Mouse (Mus musculus) heart, adult 2 months (tissue): Measurements from ENCODE around the gene Pdzd2.

Experiments used
- CTCF ChIP-seq: fragments of 200-600 bp; IDR thresholded peaks from 2 replicates; pipeline ENCODE4 v1.8.1; 2022; ENCODE audit warnings: antibody characterized with exemption, mild to moderate bottlenecking, moderate library complexity
- POLR2A ChIP-seq: fragments of 200-500 bp; IDR thresholded peaks from 2 replicates; pipeline ENCODE4 v1.6.1; 2011; ENCODE audit warnings: mild to moderate bottlenecking, low read depth, low read length, control low read depth; ENCODE audit not compliant: insufficient read depth

- no peak for TF ChIP-seq CTCF
- TF ChIP-seq POLR2A: no peak
Observed at GRCm38 (mm10) chr15:12639776-12640175, 99.9 kb downstream of the Pdzd2 start.
